Mouse (Mus musculus) CH12.LX (cell line): ENCODE measurements around the gene Rnf185. TPM values are rescaled to one million over a fixed set of nuclear protein-coding genes. Genes with fewer than 3 reads are reported as not detected.

Source experiments
- DNase-seq: peaks from one replicate; pipeline ENCODE4 v3.0.0-alpha.2; 2013; ENCODE audit errors: extremely low read depth
- H3K27ac ChIP-seq: 2 replicates; pipeline ENCODE4 v1.5.1; 2012; ENCODE audit warnings: low read depth, mild to moderate bottlenecking, control low read depth, moderate library complexity; ENCODE audit not compliant: insufficient read depth
- H3K27me3 ChIP-seq: replicated peaks from 2 replicates; pipeline ENCODE3; 2012; ENCODE audit warnings: inconsistent platforms
- H3K36me3 ChIP-seq, 2 experiments: replicated peaks in 1 of 2; 2 replicates each; pipeline versions ENCODE3 to v1.6.1; 2012; ENCODE audit warnings: inconsistent platforms in 1 of 2, low read length in 1 of 2, mild to moderate bottlenecking in 1 of 2, mixed read lengths in 1 of 2, moderate library complexity in 1 of 2; ENCODE audit not compliant: control insufficient read depth in 1 of 2, insufficient read depth in 1 of 2
- H3K4me1 ChIP-seq, 2 experiments: 2 replicates each; pipeline ENCODE4 v1.6.1; 2012; ENCODE audit warnings: inconsistent platforms in 1 of 2, moderate library complexity in 1 of 2; ENCODE audit not compliant: insufficient read depth in 2 of 2, control insufficient read depth in 1 of 2
- H3K4me2 ChIP-seq: 2 replicates; pipeline ENCODE4 v1.6.1; 2012; ENCODE audit warnings: low read depth, mild to moderate bottlenecking, control low read depth; ENCODE audit not compliant: poor library complexity, insufficient read depth, severe bottlenecking
- H3K4me3 ChIP-seq, 3 experiments: fragments of 150-350 bp in 1 of 3; sonication (generic) in 1 of 3; replicated peaks in 1 of 3; 2 replicates each; pipeline versions ENCODE3 to v1.5.1; 2011 to 2012; ENCODE audit warnings: low read depth in 2 of 3, low read length in 2 of 3, mild to moderate bottlenecking in 2 of 3, moderate library complexity in 2 of 3, control low read depth in 1 of 3, improper control_type of control experiment in 1 of 3, inconsistent platforms in 1 of 3, mixed read lengths in 1 of 3; ENCODE audit not compliant: poor library complexity in 1 of 3
- H3K79me2 ChIP-seq: replicated peaks from 2 replicates; pipeline ENCODE4 v1.6.1; 2012; ENCODE audit warnings: mild to moderate bottlenecking, moderate library complexity; ENCODE audit not compliant: control insufficient read depth, poor library complexity, insufficient read depth, severe bottlenecking; ENCODE audit errors: extremely low read depth
- H3K9ac ChIP-seq: 2 replicates; pipeline ENCODE4 v1.6.1; 2012; ENCODE audit warnings: low read depth, mild to moderate bottlenecking, control low read depth, moderate library complexity; ENCODE audit not compliant: insufficient read depth
- H3K9me3 ChIP-seq: replicated peaks from 2 replicates; pipeline ENCODE3; 2012; ENCODE audit warnings: low read length, inconsistent platforms, mixed read lengths
- BHLHE40 ChIP-seq: IDR thresholded peaks from 2 replicates; pipeline ENCODE4 v1.6.1; 2011; ENCODE audit warnings: mild to moderate bottlenecking, low read depth, low read length, improper control_type of control experiment
- CHD2 ChIP-seq: IDR thresholded peaks from 2 replicates; pipeline ENCODE4 v1.6.1; 2011; ENCODE audit warnings: low read length, improper control_type of control experiment
- CTCF ChIP-seq, 2 experiments: IDR thresholded peaks in 1 of 2; conservative IDR thresholded peaks in 1 of 2; 2 replicates each; pipeline ENCODE4 v1.5.1; 2011 to 2012; ENCODE audit warnings: low read depth in 2 of 2, low read length in 2 of 2, improper control_type of control experiment in 1 of 2, inconsistent platforms in 1 of 2, mild to moderate bottlenecking in 1 of 2, moderate library complexity in 1 of 2
- EP300 ChIP-seq: IDR thresholded peaks from 2 replicates; pipeline ENCODE4 v1.6.1; 2011; ENCODE audit warnings: low read length, improper control_type of control experiment
- GABPA ChIP-seq: IDR thresholded peaks from 2 replicates; pipeline ENCODE4 v1.6.1; 2012; ENCODE audit warnings: low read depth, low read length, improper control_type of control experiment, inconsistent platforms; ENCODE audit not compliant: insufficient replicate concordance
- HCFC1 ChIP-seq: IDR thresholded peaks from 2 replicates; pipeline ENCODE4 v1.6.1; 2012; ENCODE audit warnings: low read depth, mild to moderate bottlenecking, inconsistent platforms, low read length, improper control_type of control experiment
- JUND ChIP-seq: conservative IDR thresholded peaks from 2 replicates; pipeline ENCODE4 v1.6.1; 2011; ENCODE audit warnings: low read depth, low read length, improper control_type of control experiment
- KAT2A ChIP-seq: IDR thresholded peaks from 2 replicates; pipeline ENCODE4 v1.6.1; 2012; ENCODE audit warnings: low read length, improper control_type of control experiment, inconsistent platforms; ENCODE audit not compliant: insufficient replicate concordance
- MAZ ChIP-seq: IDR thresholded peaks from 2 replicates; pipeline ENCODE4 v1.6.1; 2012; ENCODE audit warnings: low read depth, mild to moderate bottlenecking, inconsistent platforms, low read length, improper control_type of control experiment, moderate library complexity
- MEF2A ChIP-seq: IDR thresholded peaks from 2 replicates; pipeline ENCODE4 v1.6.1; 2014; ENCODE audit warnings: low read depth, mild to moderate bottlenecking, inconsistent platforms, low read length, improper control_type of control experiment, borderline replicate concordance
- MXI1 ChIP-seq: IDR thresholded peaks from 2 replicates; pipeline ENCODE4 v1.6.1; 2011; ENCODE audit warnings: mild to moderate bottlenecking, low read depth, low read length, improper control_type of control experiment
- MYC ChIP-seq: IDR thresholded peaks from 2 replicates; pipeline ENCODE4 v1.6.1; 2011; ENCODE audit warnings: low read depth, mild to moderate bottlenecking, improper control_type of control experiment, low read length
- POLR2A ChIP-seq: IDR thresholded peaks from 2 replicates; pipeline ENCODE4 v1.6.1; 2011; ENCODE audit warnings: low read depth, mild to moderate bottlenecking, improper control_type of control experiment, low read length
- SIN3A ChIP-seq: IDR thresholded peaks from 2 replicates; pipeline ENCODE4 v1.6.1; 2012; ENCODE audit warnings: low read length, improper control_type of control experiment, inconsistent platforms
- TBP ChIP-seq: conservative IDR thresholded peaks from 2 replicates; pipeline ENCODE4 v1.6.1; 2011; ENCODE audit warnings: low read depth, low read length, improper control_type of control experiment
- UBTF ChIP-seq: IDR thresholded peaks from 2 replicates; pipeline ENCODE4 v1.6.1; 2012; ENCODE audit warnings: low read depth, mild to moderate bottlenecking, inconsistent platforms, low read length, improper control_type of control experiment, moderate library complexity
- ZC3H11A ChIP-seq: IDR thresholded peaks from 2 replicates; pipeline ENCODE4 v1.6.1; 2012; ENCODE audit warnings: low read depth, mild to moderate bottlenecking, inconsistent platforms, low read length, improper control_type of control experiment
- ZKSCAN1 ChIP-seq: IDR thresholded peaks from 2 replicates; pipeline ENCODE4 v1.6.1; 2012; ENCODE audit warnings: low read depth, inconsistent platforms, low read length, improper control_type of control experiment, borderline replicate concordance
- ZMIZ1 ChIP-seq: IDR thresholded peaks from 2 replicates; pipeline ENCODE4 v1.6.1; 2012; ENCODE audit warnings: low read depth, mild to moderate bottlenecking, inconsistent platforms, low read length, improper control_type of control experiment
- ZNF384 ChIP-seq: IDR thresholded peaks from 2 replicates; pipeline ENCODE4 v1.6.1; 2012; ENCODE audit warnings: low read depth, low read length, improper control_type of control experiment, inconsistent platforms
- dilution Hi-C: fragments of 300-500 bp; cut with MboI; formaldehyde crosslinking; loops from 2 replicates; pipeline ENCODE4 v1.14.3; 2020; ENCODE audit warnings: low sequenced_read_pairs; ENCODE audit not compliant: extremely low pct_unique_long_range_greater_than_20kb, extremely low pct_ligation_motif_present
- in situ Hi-C: fragments of 300-500 bp; cut with MboI; formaldehyde crosslinking; loops from 3 replicates; pipeline ENCODE4 v1.14.3; 2019; ENCODE audit warnings: low sequenced_read_pairs, low pct_ligation_motif_present, low pct_unique_long_range_greater_than_20kb, mixed read lengths
- polyA plus RNA-seq: library from polyadenylated mRNA; unstranded; fragments of >175 nt; gene quantifications from 2 replicates; pipeline ENCODE4 v1.2.1, GENCODE M21; 2012; ENCODE audit warnings: low read depth; ENCODE audit not compliant: insufficient read length
- total RNA-seq, 2 experiments: library from RNA; depleted of rRNA; stranded (reverse); fragments of 300-350 nt in 1 of 2; fragments of >200 nt in 1 of 2; gene quantifications; 2 replicates each; pipeline ENCODE4 v1.2.3; 2012 to 2014

Rnf185 gene
- total and polyA plus RNA-seq, 3 experiments: 15.6 to 26.7 (median 26.4) TPM

- Histone ChIP-seq H3K9me3 (no peaks in the 10 kb centered on the region), H3K27ac (no peak overlapping the region), H3K9ac (no peak overlapping the region), H3K4me2 (no peak overlapping the region), H3K79me2 (no peaks in the 10 kb centered on the region), H3K36me3 (no peaks in the 10 kb centered on the region), H3K4me1 (no peaks in the 10 kb centered on the region), H3K4me3 (no peak overlapping the region), H3K27me3 (peaks cover 52% of the 10 kb centered on the region)
- TF ChIP-seq TBP (no peak), ZC3H11A (no peak), KAT2A (no peak), GABPA (no peak), ZMIZ1 (no peak), POLR2A (no peak), MEF2A (no peak), MYC (no peak), BHLHE40 (no peak), ZNF384 (no peak)
- in situ Hi-C loops: no loop called here
- DNase-seq: no peak
- dilution Hi-C loops: no loop called here
Measured at GRCm38 (mm10) chr11:3483980-3484642, 31.9 kb upstream of the Rnf185 start.

GRCm38 (mm10) chr11:3475489-3475888 is 23.3 kb upstream of the Rnf185 start:
- no peak overlapping the region for H3K27ac ChIP-seq
- no peaks in the 10 kb centered on the region for H3K9me3 ChIP-seq
- no peak overlapping the region for H3K4me2 ChIP-seq
- no peak overlapping the region for H3K4me3 ChIP-seq
- in situ Hi-C loops: loop anchor here (5.0 to 10.0 kb wide), 2 partner anchors 52 to 319 kb away; no protein-coding TSS in a partner anchor
- dilution Hi-C loops: no loop called here
- no peaks in the 10 kb centered on the region for H3K36me3 ChIP-seq
- no peaks in the 10 kb centered on the region for H3K79me2 ChIP-seq
- H3K4me1 ChIP-seq: no peaks in the 10 kb centered on the region
- no peak for TF ChIP-seq MXI1
- TF ChIP-seq CHD2: no peak
- TF ChIP-seq JUND: no peak
- no peak for TF ChIP-seq SIN3A
- TF ChIP-seq KAT2A: no peak
- no peak for TF ChIP-seq MAZ
- TF ChIP-seq ZKSCAN1: no peak
- TF ChIP-seq UBTF: no peak
- TF ChIP-seq CTCF (conservative IDR thresholded peaks at IDR 0.05 in 1 of 2, IDR thresholded peaks at IDR 0.05 in 1 of 2; ENCODE audit: low read depth in 2 of 2, low read length in 2 of 2): no peak
- no peak for TF ChIP-seq POLR2A
- TF ChIP-seq GABPA: no peak
- TF ChIP-seq HCFC1: no peak
- no peak for TF ChIP-seq EP300
- DNase-seq: no peak
- H3K9ac ChIP-seq: no peak overlapping the region
- peaks cover 5% of the 10 kb centered on the region for H3K27me3 ChIP-seq
